Mouse (Mus musculus) cortical plate, adult 2 months (tissue): Measurements from ENCODE around the gene Ptprk.

Experiments used
- CTCF ChIP-seq: fragments of 200-500 bp; IDR thresholded peaks from 2 replicates; pipeline ENCODE4 v1.5.1; 2011; ENCODE audit warnings: mild to moderate bottlenecking, control low read depth, low read length; ENCODE audit not compliant: insufficient read depth; ENCODE audit errors: extremely low read depth
- POLR2A ChIP-seq: fragments of 200-500 bp; IDR thresholded peaks from 2 replicates; pipeline ENCODE4 v1.6.1; 2011; ENCODE audit warnings: mild to moderate bottlenecking, low read length, control low read depth; ENCODE audit not compliant: insufficient read depth; ENCODE audit errors: extremely low read depth

- TF ChIP-seq CTCF (no peak), POLR2A (no peak)
Measured at GRCm38 (mm10) chr10:28215153-28215552, 140.5 kb downstream of the Ptprk start.
